Comparison of ENCODE assay signal across 16 mouse cellular contexts in genomic region chr11:32491079-32491478, GRCm38 (mm10). TPM values are rescaled to one million over a fixed set of nuclear protein-coding genes. Genes with fewer than 3 reads are reported as not detected.
"Had no signal": no experiment of that assay in that cellular context is flagged by ENCODE, and none has a peak within 500 bp of the region (broad histone marks: within the 10 kb centered on the region; RNA-seq: fewer than 3 reads in every experiment).

No protein-coding gene starts in this region.

- H3K36me3 ChIP-seq: neural tube, embryonic 15.5 days; stomach, embryonic 15.5 days had no signal

- H3K27me3 ChIP-seq: neural tube, embryonic 15.5 days; stomach, embryonic 15.5 days had no signal

- DNase-seq: retina, postnatal 1 day; right cerebral cortex, adult 18-20 months; right cerebral cortex, postnatal 14 days; right cerebral cortex, postnatal 25 days; right cerebral cortex, postnatal 4 days; spleen, adult 18-20 months; thymus, adult 18-20 months; thymus, adult 2 months; thymus, postnatal 14 days; thymus, postnatal 25 days; thymus, postnatal 36 days; thymus, postnatal 4 days had no signal

- H3K4me3 ChIP-seq: neural tube, embryonic 15.5 days; stomach, embryonic 15.5 days had no signal

- H3K9me3 ChIP-seq: neural tube, embryonic 15.5 days; stomach, embryonic 15.5 days had no signal

- H3K4me2 ChIP-seq: neural tube, embryonic 15.5 days; stomach, embryonic 15.5 days had no signal

- H3K27ac ChIP-seq: neural tube, embryonic 15.5 days had no signal

- H3K9ac ChIP-seq: neural tube, embryonic 15.5 days; stomach, embryonic 15.5 days had no signal

RNA-seq across cellular contexts. Expression of gene Efcab9, which starts 40.8 kb away (rescaled TPM):
- polyA plus RNA-seq: neural tube, embryonic 14.5 days; neural tube, embryonic 15.5 days; small intestine, adult 2 months had no signal
